Mouse (Mus musculus): ENCODE measurements at regions not wholly inside any gene's neighbourhood (a gene's known extent, or its start where the extent isn't known, plus 50 kb on each side); places are given as distances from the start of the nearest gene placed in this dataset.
A peak's percentile ranks its signal among the peaks of the same experiment; 100 is the strongest.

DNA sequence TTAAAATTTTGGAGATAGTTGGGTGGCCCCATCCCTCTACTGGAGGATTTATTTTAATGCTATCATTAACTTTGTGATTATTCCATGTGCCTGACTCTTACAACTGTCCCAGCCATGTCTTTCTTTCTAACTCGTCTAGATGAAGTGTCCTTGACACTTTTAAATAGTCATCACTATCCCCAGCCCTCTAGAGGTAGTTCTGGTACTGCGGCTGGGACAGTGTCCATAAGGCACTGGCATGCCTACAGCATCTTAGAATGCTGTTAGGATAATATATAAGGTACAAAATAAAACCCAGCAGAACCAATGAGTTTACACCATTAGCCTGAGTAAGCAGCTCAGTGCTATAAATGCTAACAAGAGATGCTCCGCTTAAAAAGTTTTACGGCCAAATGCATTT lies 813.6 kb downstream of the Sorcs3 start:
- peak; percentile 10 for DNase-seq
- intact Hi-C loops (cut with DNase I), result no loop called here
